Mouse (Mus musculus): ENCODE measurements around the gene Rab8b.

DNA sequence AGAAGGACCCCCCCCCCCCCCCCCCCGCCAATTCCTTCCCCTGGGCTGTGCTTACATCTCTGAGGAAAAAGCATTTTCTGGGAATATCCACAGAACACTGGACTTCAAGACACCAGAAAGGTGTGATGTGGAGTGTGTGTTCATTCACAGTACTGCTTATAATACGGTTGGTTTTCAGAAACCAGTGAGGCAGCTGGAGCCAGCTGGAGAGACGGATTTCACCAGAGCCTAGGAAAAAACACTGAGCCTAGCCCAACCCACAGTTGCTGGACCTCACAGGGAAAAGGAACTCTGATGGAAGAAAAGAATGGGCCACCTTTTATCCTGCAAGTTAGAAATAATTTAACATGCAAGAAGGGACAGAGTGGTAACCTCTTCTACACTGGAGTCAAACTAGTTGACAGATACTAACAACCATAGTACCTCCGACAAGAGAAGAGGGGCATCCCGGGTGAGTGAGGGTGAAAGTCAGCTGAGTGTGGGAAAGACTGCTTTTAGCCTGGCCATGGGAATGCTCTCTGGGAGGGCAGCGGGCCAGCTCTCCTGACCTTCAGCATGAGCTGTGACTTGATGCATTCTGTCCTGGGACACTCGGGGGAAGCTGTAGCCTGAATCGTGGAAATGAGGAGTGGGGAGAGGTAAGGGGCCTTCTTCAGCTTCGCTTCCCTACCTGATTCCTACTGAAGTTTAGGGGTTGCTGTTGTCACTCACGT is 47.3 kb downstream of the Rab8b start:
- TF ChIP-seq MYOD1 (IDR thresholded peaks at IDR 0.05; ENCODE audit: control insufficient read depth in 1 of 3, insufficient read length in 2 of 3, low read depth in 2 of 3) (no peak), USF1 (IDR thresholded peaks at IDR 0.05; ENCODE audit: low read depth) (no peak), POLR2A (IDR thresholded peaks at IDR 0.05; ENCODE audit: insufficient read length, low read depth) (no peak), MYOG (IDR thresholded peaks at IDR 0.05; ENCODE audit: control insufficient read depth in 1 of 3, insufficient read depth in 1 of 3, insufficient read length in 2 of 3, low read depth in 2 of 3) (no peak), MAX (IDR thresholded peaks at IDR 0.05; ENCODE audit: low read depth) (no peak), SRF (IDR thresholded peaks at IDR 0.05; ENCODE audit: control insufficient read depth, insufficient read length, low read depth) (no peak), REST (IDR thresholded peaks at IDR 0.05; ENCODE audit: insufficient read depth, insufficient read length) (no peak), POLR2AphosphoS2 (IDR thresholded peaks at IDR 0.05; ENCODE audit: insufficient read length, low read depth) (no peak), E2F4 (IDR thresholded peaks at IDR 0.05; ENCODE audit: insufficient read depth) (no peak), CEBPB (IDR thresholded peaks at IDR 0.05; ENCODE audit: insufficient read depth, poor library complexity, severe bottlenecking) (no peak)
